Mouse (Mus musculus) hindbrain, embryonic 10.5 days (tissue): ENCODE measurements around the gene Bst1. TPM values are rescaled to one million over a fixed set of nuclear protein-coding genes. Genes with fewer than 3 reads are reported as not detected.

ENCODE experiments used
- DNase-seq: peaks from one replicate; pipeline ENCODE4 v3.0.0-alpha.2; 2017; ENCODE audit warnings: low spot score
- H3K27ac ChIP-seq: fragments of 300-500 bp; sonication (generic); 2 replicates; pipeline ENCODE4 v1.5.1; 2016; ENCODE audit warnings: mild to moderate bottlenecking, moderate library complexity
- H3K27me3 ChIP-seq: fragments of 300-500 bp; sonication (generic); 2 replicates; pipeline ENCODE4 v1.6.1; 2016; ENCODE audit warnings: mild to moderate bottlenecking; ENCODE audit not compliant: poor library complexity, insufficient read depth, severe bottlenecking
- H3K36me3 ChIP-seq: fragments of 300-500 bp; sonication (generic); 2 replicates; pipeline ENCODE4 v1.6.1; 2016; ENCODE audit warnings: mild to moderate bottlenecking, moderate library complexity
- H3K4me1 ChIP-seq: fragments of 300-500 bp; sonication (generic); replicated peaks from 2 replicates; pipeline ENCODE4 v1.6.1; 2016; ENCODE audit warnings: mild to moderate bottlenecking
- H3K4me3 ChIP-seq: fragments of 300-500 bp; sonication (generic); 2 replicates; pipeline ENCODE4 v1.5.1; 2016; ENCODE audit warnings: mild to moderate bottlenecking, moderate library complexity
- H3K9me3 ChIP-seq: fragments of 300-500 bp; sonication (generic); 2 replicates; pipeline ENCODE4 v1.6.1; 2016; ENCODE audit warnings: mild to moderate bottlenecking, moderate library complexity
- WGBS: fragments of 180-500 bp; shearing (Covaris S2); methylation state at CpG from one replicate; pipeline ENCODE4 v1.1.7; 2016; 5-methylcytosine and 5-hydroxymethylcytosine counted together
- polyA plus RNA-seq: library from polyadenylated mRNA; unstranded; fragments of >200 nt; fragmentation: Nextera tagmentation; extraction: Ambion mirVana; gene quantifications from 2 replicates; pipeline ENCODE4 v1.2.1, GENCODE M21; 2016

The Bst1 gene
- polyA plus RNA-seq, 1 experiment from 2014 or later: not detected

GRCm38 (mm10) chr5:43871845-43872244 lies 53.2 kb downstream of the Bst1 start:
- H3K4me3 ChIP-seq: no peak overlapping the region
- H3K27me3 ChIP-seq: peaks cover 14% of the 10 kb centered on the region; the same call in 1 of the 2 replicates
- no peak overlapping the region for H3K27ac ChIP-seq
- DNase-seq: no peak
- no peaks in the 10 kb centered on the region for H3K9me3 ChIP-seq
- H3K4me1 ChIP-seq: peaks cover 12% of the 10 kb centered on the region
- no peaks in the 10 kb centered on the region for H3K36me3 ChIP-seq
- WGBS: 76% methylated on average over 1 of the region's 1 CpGs

GRCm38 (mm10) chr5:43872652-43873051 lies 54.0 kb downstream of the Bst1 start:
- peaks cover 11% of the 10 kb centered on the region; the same call in 1 of the 2 replicates for H3K27me3 ChIP-seq
- no peak overlapping the region for H3K4me3 ChIP-seq
- WGBS: 83% methylated on average over 1 of the region's 1 CpGs
- no peak for DNase-seq
- no peaks in the 10 kb centered on the region for H3K9me3 ChIP-seq
- no peak overlapping the region for H3K27ac ChIP-seq
- H3K36me3 ChIP-seq: no peaks in the 10 kb centered on the region
- peaks cover 12% of the 10 kb centered on the region for H3K4me1 ChIP-seq

GRCm38 (mm10) chr5:43882034-43882433 lies 63.3 kb downstream of the Bst1 start:
- Histone ChIP-seq H3K36me3 (no peaks in the 10 kb centered on the region), H3K4me3 (no peak overlapping the region), H3K27me3 (no peaks in the 10 kb centered on the region), H3K4me1 (peaks cover 8% of the 10 kb centered on the region; the same call in 1 of the 2 replicates), H3K9me3 (no peaks in the 10 kb centered on the region), H3K27ac (no peak overlapping the region)
- no peak for DNase-seq
- WGBS: 90% methylated on average over 3 of the region's 3 CpGs

- H3K27ac ChIP-seq: peak overlapping the region; percentile 19; the same call in 1 of the 2 replicates
- no peak overlapping the region for H3K4me3 ChIP-seq
- 16% methylated on average over 3 of the region's 3 CpGs for WGBS
- no peaks in the 10 kb centered on the region for H3K27me3 ChIP-seq
- no peaks in the 10 kb centered on the region for H3K36me3 ChIP-seq
- no peak for DNase-seq
- H3K4me1 ChIP-seq: peaks cover 8% of the 10 kb centered on the region; the same call in 1 of the 2 replicates
- no peaks in the 10 kb centered on the region for H3K9me3 ChIP-seq
These were observed 66.6 kb downstream of the Bst1 start for GRCm38 (mm10) chr5:43885060-43885820.

- DNase-seq: no peak
- H3K4me1 ChIP-seq: no peaks in the 10 kb centered on the region; the same call in 1 of the 2 replicates
- H3K36me3 ChIP-seq: no peaks in the 10 kb centered on the region
- 20% methylated on average over 1 of the region's 1 CpGs for WGBS
- no peaks in the 10 kb centered on the region for H3K9me3 ChIP-seq
- H3K27me3 ChIP-seq: no peaks in the 10 kb centered on the region
- H3K27ac ChIP-seq: no peak overlapping the region
- H3K4me3 ChIP-seq: no peak overlapping the region
These were observed 73.7 kb downstream of the Bst1 start for GRCm38 (mm10) chr5:43892386-43892785.

Other genes starting within 250 kb of the Bst1 start
- 8.5 and 9.8 TPM in 2 replicates for gene Cc2d2a, start 156.5 kb upstream of the Bst1 start, polyA plus RNA-seq
- gene Fbxl5, start 2.8 kb downstream of the Bst1 start, polyA plus RNA-seq: 47.5 and 52.3 TPM in 2 replicates
- gene Cd38, start 49.7 kb downstream of the Bst1 start, polyA plus RNA-seq: 6.4 and 7.7 TPM in 2 replicates
- gene Gm7879, start 94.3 kb downstream of the Bst1 start, polyA plus RNA-seq: not detected in 2 replicates
- gene Fgfbp1, start 162.9 kb downstream of the Bst1 start, polyA plus RNA-seq: 4.3 and 4.7 TPM in 2 replicates